Mouse (Mus musculus) embryo, embryonic 9.5 days (tissue): ENCODE data around the gene Fam20a.
"Not testable (repeated sequence)": the region's sequence is repeated elsewhere in the genome, so short reads cannot be mapped to it uniquely, and the experiment has no call there.

ENCODE experiments used
- DNase-seq: peaks from one replicate; pipeline ENCODE4 v3.0.0-alpha.2; 2017; ENCODE audit errors: extremely low spot score

The Fam20a gene

DNA sequence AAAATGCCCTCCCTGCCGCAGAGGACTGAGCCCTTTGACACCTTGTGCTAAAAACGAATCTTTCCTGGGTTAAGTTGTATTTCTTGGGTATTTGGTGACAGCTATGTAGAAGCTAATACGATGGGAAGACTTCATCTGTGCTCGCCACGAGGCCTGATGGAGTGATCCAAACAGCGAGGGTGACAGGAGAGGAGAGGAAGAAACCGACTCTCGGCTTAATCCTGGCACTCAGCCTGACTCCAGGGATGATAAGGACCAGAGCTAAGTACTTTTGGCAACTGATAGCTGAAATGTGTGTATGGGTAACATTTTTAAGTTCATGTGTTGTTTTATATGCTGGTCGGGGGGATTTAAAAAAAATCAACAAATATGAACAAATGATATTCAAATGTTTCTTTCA, 41.1 kb downstream of the Fam20a start:
- no peak for DNase-seq

DNA sequence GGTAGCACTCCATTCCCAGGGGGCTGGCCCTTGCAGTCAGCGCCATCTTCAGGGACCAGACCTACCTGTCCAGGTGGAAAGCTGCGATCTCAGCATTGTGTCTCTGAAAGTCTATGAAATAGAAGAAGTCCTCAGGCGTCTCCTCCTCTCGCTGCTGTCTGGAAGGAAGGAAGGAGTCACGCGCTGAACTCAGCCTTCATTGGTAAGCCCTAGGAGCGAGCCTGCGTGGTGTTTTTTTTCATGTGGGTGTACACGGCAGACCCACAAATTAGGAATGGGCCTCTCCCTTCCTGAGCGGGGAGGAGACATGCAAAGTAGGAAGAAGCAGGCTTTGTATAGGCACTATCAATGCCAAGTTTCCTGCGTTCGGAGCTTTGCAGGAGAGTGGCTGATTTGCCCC, 43.8 kb downstream of the Fam20a start:
- no peak for DNase-seq

DNA sequence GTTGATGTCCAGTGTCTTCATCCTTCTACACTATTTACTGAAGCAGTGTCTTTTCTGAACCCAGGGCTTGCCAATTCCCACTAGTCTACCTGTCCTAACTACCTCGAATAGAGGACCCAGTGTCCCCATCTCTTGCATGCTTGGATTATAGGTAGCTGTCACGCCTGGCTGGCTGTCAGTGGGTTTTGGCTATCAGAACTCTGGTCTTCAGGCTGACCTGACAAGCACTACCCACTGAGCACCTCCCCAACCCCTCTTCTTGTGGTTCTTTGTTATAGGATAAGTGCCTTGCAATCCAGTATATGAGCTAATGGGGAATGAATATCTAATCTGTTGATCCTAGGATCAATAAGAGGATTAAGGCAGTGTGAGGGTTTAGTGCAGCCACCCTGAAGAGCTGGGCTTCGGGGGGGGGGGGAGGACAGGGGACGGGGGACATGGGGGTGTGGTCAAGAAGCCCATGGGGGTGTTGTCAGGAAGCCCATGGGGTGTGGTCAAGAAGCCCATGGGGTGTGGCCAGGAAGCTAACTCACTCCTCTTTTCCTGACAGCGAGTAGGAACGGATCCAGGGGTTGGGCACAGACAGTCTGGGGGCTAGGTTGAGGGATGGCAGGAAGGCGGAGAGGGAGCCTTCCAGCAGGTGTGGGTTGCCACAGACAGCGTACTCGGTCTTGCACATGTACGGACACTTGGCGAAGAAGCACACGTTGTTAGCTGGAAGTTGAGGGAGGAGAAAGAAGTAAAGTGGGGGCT, 45.3 kb downstream of the Fam20a start:
- DNase-seq: no peak

DNA sequence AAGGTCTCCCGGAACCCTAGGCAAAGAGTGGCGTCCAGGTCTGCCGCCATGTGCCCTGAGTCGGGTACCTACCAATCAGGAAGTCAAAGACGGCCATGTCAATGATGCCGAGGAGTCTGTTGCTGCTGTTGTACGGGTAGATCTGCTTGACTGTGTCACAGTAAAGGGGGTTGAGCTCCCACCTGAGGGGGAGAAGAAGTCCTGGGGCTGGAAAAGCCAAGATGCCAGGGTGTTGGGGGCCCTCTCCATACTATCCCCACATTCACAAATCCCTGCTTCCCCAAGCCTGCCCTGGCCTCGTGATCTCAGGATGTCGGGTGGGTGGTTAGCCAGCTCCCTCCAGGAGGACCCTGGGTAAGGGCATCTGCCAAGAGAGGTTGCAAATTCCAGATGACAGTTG, 46.3 kb downstream of the Fam20a start:
- no peak for DNase-seq

DNA sequence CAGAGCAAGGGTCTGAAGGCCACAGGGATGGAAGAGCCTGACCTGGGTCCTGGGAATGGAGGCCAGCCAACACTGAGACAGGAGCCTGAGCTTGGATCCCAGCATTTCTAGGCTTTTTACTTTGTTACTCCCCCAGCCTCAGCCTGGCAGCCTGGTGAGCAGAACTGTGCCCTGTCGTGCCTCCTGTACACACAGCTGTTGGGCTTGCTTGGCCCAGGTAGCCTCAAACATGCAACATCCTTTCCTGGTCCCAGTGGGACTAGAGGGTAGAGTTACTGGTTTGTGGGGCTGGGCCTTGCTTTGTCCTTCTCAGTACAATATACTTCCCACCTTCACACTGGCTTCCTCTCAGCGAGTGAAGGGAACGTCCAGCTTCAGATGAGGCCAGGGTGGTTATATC, 46.9 kb downstream of the Fam20a start:
- no peak for DNase-seq

DNA sequence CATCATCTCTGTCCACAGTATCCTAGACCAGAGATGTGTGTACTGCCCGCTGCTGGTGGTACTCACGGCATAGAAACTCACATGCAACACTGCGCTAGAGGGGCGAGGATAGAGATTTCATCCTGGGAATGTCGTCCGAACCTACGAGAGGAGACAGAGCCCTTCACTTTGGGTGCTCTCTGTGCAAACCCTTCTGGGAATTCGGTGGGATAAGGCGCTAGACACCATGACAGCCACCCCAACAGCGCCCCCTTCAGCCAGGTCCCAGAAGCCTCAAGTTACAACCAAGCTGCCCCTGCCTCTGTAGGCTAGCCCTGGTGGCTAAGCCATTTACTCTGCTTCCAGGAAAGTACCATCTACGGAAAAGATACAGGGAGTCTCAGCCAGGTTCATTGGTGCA, 47.5 kb downstream of the Fam20a start:
- DNase-seq: no peak

DNA sequence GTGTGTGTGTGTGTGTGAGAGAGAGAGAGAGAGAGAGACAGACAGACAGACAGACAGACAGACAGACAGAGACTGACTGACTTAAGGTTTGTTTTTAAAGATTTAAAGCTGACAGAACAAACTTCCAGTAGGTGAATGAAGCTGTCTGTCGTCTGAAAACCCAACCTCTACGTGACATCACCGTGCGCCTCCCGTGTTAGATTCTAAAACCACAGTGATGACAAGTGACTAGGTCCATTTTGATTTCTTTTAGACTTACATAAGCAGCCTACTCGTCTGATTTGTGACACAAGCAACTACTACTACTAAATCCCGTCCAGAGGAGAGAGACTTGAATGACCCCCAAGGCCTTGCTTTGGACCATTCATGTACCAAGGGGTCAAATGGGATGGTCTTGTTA, 48.3 kb downstream of the Fam20a start:
- DNase-seq: no peak

DNA sequence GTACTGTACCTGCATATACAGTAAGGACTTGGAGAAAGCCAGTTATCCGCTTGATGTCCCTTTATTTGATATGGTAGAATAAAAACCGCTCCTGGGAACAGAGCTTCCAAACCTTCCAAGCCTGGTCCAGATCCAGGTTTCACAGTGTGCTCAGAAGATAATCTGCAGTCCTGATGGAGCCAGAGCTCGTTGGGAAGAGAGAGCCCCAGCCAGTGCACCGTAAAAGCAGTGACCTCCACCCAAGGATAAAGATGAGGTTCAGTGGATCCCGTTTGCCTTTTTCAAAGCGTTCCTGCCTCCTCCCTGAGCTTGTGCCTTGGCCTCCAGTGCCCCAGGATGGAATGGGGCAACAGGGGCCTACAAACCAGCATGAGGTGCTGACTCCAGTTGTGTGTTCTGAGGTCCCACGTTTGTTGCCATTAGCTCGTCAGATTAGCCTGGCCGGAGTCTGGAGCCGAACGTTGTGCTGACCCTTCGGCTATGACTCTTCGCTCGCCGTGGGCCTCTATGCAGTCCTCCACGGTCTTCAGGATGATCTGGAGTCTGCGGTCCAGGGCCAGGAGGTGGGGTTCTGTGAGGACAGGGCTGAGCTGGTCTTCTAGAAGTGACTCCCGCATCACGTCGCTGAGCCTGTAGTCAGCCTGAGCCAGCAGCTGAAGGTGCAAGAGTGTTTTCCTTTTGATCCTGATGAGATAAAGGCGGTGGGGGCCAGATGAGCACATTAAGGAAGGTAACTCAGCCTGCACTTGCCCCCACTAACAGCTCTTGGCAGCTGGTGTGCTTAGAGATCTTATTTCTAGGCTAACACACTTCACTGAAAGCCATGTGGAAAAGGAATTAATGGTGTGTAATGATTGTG, 49.0 kb downstream of the Fam20a start:
- no peak for DNase-seq

DNA sequence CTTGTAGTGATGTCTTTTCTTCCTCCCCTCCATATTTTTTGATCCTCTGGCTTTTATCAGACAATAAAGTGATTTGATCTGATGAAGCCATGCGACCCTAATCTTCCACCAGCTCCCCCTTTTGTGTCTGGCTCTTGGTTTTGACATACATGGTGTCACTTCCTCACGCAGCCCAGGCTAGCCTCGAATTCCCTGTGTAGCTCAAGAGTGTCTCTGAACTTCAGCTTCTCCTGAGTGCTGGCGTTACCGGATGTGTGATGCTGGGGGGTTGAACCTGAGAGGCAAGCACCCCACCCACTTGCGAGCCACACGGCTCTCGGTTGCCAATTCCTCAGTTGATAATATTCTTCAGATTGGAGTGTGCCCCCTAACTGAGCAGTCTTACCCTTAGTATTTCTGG, 49.7 kb downstream of the Fam20a start:
- DNase-seq: no peak

DNA sequence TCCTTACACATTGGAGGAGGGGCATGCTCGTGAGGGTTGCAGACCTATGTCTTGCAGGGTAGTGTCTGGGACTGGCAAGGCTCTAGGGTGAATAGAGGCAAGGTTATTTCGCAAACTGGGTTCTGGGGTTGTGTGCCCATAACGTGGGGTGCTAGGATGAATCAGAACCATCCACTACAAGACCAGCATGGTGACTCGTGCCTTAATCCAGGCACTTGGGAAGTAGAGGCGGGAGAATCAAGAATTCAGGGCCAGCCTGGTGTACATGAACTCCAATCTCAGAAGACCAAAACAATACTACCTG, 50.1 kb downstream of the Fam20a start:
- DNase-seq: no peak

DNA sequence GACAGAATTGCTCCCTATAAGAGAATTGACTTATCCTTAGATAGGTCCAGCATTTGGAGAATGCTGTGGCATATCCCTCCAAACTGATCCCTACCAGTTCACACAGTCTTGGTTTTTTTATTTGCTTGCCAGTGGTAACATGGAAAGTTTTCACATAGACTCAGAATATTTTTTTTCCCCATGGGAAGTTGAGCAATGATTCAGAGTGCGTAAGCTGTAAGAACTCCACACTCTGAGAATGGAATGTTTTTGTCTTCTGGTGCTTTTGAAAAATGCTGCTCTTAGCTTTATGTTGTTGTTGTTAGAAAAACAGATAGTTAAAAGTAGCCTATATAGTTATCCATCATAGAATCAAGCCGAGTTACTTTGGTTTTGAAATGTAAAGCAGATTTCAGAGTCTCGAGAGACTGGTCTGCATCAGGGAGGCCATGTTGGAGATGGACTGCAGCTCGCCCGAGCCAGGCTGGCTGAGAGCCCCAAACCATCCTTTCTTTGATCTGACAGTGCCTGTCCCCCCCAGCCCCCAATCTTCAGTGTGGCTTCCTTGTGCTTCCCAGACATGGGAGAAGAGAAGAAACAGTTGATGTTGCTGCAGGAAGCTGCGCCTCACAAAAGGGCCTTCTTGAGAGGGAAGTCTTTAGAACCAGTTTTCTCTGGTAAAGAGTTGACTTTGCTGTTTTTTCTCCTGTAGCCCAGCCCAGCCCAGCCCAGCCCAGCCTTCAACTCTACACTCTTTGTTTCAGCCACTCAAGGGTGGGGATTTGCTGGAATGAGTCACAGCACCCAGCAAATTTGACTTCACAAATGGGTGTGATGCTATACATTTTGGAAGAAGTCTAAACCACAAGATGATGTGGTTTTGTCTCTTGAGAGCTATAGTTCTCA, 50.7 kb downstream of the Fam20a start:
- DNase-seq: no peak

DNA sequence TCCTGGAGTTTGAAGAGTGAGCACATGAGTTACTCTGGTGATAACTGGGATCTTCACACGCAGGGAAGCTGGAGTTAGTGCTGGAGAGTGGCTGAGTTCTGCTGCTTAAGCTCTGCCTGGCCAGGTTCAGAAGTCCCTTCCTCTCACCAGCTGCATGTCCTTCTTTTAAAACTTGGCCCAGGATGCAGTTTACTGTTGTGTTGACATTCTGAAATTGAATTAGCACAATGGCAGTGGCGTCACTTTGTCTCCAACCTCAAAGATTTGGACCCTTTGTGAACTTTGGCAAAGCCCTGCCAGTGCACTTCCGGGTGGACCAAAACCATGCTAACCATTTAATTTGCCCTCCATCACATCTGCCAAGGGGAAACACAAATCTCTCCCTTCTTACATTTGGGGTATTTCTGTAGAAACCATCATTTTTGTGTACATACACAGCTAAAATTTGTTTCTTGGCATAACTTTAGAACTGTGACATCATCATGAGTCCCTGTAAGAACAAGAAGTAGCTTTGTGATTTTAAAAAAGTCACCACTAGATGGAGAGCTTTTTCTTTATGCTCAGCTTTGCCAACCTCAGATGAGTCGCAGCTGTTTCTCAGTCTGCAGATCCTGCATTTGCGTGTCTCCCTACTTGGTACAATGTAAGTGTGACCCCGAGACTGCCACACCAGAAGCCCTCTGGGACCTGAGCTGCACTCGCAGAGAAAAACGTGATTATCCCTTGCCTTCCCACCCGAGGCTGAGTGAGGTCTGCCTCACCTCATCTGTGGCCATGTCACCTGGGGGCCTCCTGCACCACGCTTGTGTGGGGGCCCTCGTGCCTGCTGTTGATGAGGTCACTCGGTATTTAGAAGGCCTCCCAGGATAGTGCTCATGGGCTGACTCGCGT, 51.8 kb downstream of the Fam20a start:
- no peak for DNase-seq

DNA sequence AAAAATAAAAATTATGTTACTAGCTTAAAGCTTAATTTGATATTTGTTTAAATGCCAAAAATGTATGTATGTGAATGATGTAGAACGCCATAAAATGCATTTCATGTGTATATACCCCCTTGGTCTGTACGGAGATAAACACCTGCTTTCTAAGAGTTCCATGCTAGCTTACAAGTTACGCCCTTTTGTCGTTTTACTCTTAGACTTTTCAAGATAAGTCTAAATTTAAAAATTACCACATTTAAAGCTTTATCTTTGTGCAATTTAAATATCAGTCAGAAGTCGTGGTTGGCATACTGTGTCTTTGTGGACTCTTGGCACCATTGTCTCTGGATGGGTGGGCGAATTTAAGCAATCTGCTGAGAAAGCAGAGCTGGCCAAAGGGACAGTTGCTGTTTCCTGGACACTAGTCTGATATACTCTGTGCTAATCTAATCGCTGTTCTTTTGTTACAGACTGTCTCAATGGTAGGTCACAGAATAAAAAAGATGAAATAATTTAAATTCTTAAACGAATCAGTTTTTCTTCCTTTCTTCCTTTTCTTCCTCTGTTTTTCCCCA, 52.9 kb downstream of the Fam20a start:
- no peak for DNase-seq

DNA sequence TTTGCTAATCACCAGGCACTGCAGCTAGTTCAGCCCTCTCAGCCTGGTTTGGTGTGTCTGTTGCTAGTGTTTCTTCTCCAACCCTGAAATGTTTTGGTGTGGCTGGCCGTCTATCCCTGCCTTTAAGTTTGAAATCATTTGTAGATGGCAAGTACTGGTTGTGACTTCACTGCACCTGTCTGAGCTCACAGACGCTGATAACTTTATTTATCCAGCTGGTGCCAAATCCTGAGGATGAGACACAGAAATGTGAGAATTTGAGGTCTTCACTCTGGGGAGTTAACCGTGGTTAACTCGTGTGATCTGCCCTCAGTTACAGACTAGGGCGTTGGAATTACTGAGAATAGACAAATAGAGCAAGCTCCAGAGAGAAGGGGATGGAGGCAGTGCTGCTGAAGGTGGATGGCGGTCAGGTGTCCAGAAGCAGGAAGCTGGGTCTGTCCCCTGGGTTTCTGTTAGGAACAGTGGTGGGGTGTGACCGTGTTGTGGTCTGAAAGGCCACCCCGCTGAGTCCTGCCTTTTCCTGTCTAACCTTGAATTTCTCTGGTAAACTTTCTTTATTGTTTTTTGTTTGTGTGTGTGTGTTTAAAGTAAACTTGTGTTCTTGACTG, 53.9 kb downstream of the Fam20a start:
- DNase-seq: no peak

DNA sequence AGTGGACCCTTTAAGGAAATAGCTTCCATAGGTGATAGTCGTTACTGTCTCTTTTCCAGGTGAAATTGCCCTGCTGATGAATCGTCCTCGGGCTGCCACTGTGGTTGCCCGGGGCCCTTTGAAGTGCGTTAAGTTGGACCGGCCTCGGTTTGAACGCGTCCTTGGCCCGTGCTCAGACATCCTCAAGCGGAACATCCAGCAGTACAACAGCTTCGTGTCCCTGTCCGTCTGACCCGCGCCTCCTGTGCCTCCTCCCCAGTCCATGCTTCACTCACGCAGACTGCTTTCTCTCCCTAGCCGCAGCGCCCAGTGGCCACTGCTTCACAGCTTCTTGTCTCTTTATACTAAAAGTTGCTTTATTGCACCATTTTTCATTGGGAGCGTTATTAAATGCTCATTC, 54.7 kb downstream of the Fam20a start:
- no peak for DNase-seq

DNA sequence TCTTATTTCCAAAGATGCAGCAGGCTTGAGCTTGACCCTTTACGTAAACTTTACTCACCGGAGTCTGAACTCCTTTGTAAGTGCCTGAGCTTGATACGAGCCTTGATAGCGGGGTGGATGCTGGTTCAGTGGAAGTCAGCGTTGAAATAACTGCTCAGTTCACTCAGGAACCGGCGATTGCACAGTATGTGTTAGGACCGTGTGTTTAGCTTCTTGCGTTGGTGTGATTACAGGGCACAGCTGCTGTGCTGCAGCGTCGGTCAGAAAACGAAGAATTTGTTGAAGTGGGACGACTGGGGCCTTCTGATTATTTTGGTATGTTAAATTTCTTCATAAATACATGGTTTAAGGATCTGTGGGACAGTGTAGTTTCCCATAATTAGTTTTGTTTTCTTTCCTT, 55.7 kb downstream of the Fam20a start:
- no peak for DNase-seq

DNA sequence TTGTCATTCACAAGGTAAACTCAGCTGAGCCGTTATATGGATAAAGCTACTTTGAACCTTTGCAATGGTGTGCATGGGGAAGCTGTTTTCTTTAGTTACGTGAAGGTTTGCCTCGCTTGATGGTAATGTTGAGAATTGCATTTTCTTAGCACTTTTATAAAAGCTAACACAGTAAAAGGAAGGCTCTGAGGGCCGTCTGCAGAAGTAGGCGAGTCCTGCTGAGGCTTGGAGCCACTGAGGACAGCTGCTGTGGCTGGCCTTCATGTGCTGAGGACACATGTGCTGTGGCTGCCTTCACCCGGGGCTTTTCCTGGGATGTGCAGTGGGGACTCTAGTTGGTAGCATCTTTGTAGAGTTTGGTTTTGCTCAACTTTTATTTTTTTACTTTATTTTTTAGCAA, 56.7 kb downstream of the Fam20a start:
- no peak for DNase-seq

DNA sequence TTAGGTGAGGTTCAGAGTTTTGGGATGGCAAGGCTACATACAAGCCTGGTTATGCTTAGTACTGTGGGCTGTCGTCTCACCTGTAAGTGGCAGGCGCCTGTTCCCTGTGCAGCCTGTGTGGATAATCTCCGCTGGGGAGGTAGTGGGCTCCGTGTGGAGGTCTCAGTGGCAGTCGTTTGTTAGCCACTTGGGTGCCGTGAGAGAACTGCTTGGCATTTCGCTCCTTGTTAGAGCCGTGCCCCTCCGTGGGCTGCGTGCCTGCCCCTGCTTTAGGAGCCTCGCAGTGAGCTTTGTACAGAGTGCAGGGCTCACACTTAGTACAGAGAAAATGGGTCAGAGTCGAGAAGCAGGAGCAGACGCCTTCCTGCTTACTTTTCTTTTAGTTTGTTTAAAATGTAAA, 57.8 kb downstream of the Fam20a start:
- DNase-seq: no peak

DNA sequence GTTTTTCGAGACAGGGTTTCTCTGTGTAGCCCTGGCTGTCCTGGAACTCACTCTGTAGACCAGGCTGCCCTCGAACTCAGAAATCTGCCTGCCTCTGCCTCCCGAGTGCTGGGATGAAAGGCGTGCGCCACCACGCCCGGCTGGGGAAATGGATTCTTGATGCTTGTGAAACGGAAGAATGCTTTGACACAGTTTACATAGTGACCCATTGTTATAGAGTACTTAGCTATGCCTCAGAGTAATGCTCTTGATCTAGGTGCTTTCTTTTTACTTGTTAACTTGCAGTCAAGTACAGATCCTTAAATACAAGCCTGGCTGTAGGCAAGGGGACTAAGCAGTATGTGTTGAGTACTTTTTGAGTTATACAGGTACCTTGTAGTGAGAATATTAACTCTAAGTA, 61.6 kb downstream of the Fam20a start:
- DNase-seq: not testable (repeated sequence)

DNA sequence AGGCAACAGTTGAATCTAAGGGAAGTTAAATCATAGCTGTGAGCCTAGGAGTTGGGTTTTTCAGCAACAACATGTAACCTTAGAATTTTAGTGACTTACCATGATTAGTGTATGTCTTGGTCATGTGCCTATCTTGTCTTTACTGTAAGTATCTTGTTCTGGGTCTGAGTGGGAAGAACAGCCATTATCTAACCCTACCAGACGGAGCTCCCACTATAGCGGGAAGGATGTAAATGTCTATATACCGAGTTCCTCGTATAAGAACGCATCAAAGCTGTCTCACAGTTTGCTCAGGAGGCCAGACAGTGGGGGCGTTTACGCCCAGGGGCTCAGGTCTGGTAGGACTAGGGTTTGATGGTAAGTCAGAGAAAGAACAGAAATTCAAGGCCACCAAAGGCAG, 65.8 kb downstream of the Fam20a start:
- no peak for DNase-seq

DNA sequence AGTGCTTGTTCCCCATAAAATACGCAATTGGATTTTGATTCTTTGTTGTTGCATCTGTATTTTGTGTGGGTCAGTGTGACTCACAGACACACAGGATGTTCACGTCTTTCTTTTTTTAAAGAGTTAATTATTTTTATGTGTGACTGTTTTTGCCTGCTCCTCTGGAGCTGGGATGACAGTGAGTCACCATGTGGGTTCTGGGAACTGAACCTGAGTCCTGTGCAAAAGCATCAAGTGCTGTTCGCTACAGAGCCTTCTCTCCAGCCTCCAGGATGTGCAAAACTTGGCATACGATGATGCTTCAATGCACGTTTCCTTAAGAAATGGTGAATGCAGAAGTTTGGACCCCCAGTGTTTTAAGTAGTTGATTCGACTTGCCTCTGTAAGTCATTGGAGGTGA, 67.5 kb downstream of the Fam20a start:
- no peak for DNase-seq
